In genomic region chr6:38550250-38551061, GRCm38 (mm10) we compare ENCODE assay signal across 8 mouse cellular contexts. TPM values are rescaled to one million over a fixed set of nuclear protein-coding genes. Genes with fewer than 3 reads are reported as not detected.
A peak's percentile ranks its signal among the peaks of the same experiment; 100 is the strongest.
DNase-seq lines count a peak whose midpoint lies in the region; ATAC-seq and TF ChIP-seq lines count a peak whose summit lies in the region.

No protein-coding gene starts in this region.

- H3K27me3 ChIP-seq in G1E (ENCODE audit: insufficient read depth, low read length): no peaks in the 10 kb centered on the region
- H3K27me3 ChIP-seq in intestine, postnatal 0 days (replicated peaks; ENCODE audit: control insufficient read depth, insufficient read depth, low read length): no peaks in the 10 kb centered on the region
- H3K27me3 ChIP-seq in lung, embryonic 16.5 days (ENCODE audit: control insufficient read depth, insufficient read depth, low read depth, low read length): no peaks in the 10 kb centered on the region

- peaks cover 16% of the 10 kb centered on the region for H3K36me3 ChIP-seq in G1E (replicated peaks)
- H3K36me3 ChIP-seq in intestine, postnatal 0 days (ENCODE audit: control insufficient read depth, insufficient read depth): 0 out of 2 replicates have a peak, but pooled peaks cover 6% of the 10 kb centered on the region
- no peaks in the 10 kb centered on the region for H3K36me3 ChIP-seq in lung, embryonic 16.5 days (ENCODE audit: control insufficient read depth, insufficient read depth, low read length)

- 4% methylated on average over 28 of the region's 28 CpGs for WGBS in intestine, postnatal 0 days
- 4% methylated on average over 28 of the region's 28 CpGs for WGBS in lung, embryonic 16.5 days

- H3K27ac ChIP-seq in intestine, postnatal 0 days (ENCODE audit: low read depth, low read length): peak overlapping the region; percentile 100
- peak overlapping the region; percentile 99 for H3K27ac ChIP-seq in lung, embryonic 16.5 days (ENCODE audit: low read length)

- H3K4me1 ChIP-seq in G1E (ENCODE audit: insufficient read depth, low read depth, low read length): peaks cover 30% of the 10 kb centered on the region
- no peaks in the 10 kb centered on the region; the same call in 1 of the 2 replicates for H3K4me1 ChIP-seq in intestine, postnatal 0 days (replicated peaks; ENCODE audit: control insufficient read depth, insufficient read depth, low read length)
- peaks cover 15% of the 10 kb centered on the region for H3K4me1 ChIP-seq in lung, embryonic 16.5 days (replicated peaks; ENCODE audit: control insufficient read depth, insufficient read depth, low read length)

- H3K9me3 ChIP-seq in G1E (replicated peaks): no peaks in the 10 kb centered on the region
- H3K9me3 ChIP-seq in intestine, postnatal 0 days (ENCODE audit: control insufficient read depth): no peaks in the 10 kb centered on the region
- H3K9me3 ChIP-seq in lung, embryonic 16.5 days (ENCODE audit: control insufficient read depth, low read length): no peaks in the 10 kb centered on the region

- peak; percentile 47 for ATAC-seq in frontal cortex, adult (ENCODE audit: low TSS enrichment)
- ATAC-seq in G1E (ENCODE audit: extremely low read depth, insufficient number of reproducible peaks, low FRiP score, poor library complexity, severe bottlenecking): peak; percentile 41
- ATAC-seq in common myeloid progenitor, adult 5-6 weeks (replicated peaks; ENCODE audit: low read depth, poor library complexity, severe bottlenecking): peak; percentile 54
- peak; percentile 48 for ATAC-seq in intestine, postnatal 0 days
- ATAC-seq in lung, embryonic 16.5 days (ENCODE audit: low read depth): peak; percentile 39

- H3K9ac ChIP-seq in intestine, postnatal 0 days (ENCODE audit: low read depth, low read length): peak overlapping the region; percentile 89
- H3K9ac ChIP-seq in lung, embryonic 16.5 days (ENCODE audit: low read length): peak overlapping the region; percentile 87

- H3K4me2 ChIP-seq in intestine, postnatal 0 days (replicated peaks; ENCODE audit: low read depth): peak overlapping the region; percentile 72
- H3K4me2 ChIP-seq in lung, embryonic 16.5 days (ENCODE audit: low read depth, low read length): peak overlapping the region; percentile 66

- peak overlapping the region; percentile 90 for H3K4me3 ChIP-seq in G1E (ENCODE audit: low read depth, low read length)
- peak overlapping the region; percentile 81 for H3K4me3 ChIP-seq in intestine, postnatal 0 days (ENCODE audit: low read depth, low read length)
- H3K4me3 ChIP-seq in lung, embryonic 16.5 days (ENCODE audit: low read length): peak overlapping the region; percentile 66

- no peak for TF ChIP-seq CTCF in G1E (IDR thresholded peaks at IDR 0.05; ENCODE audit: low read depth, low read length)
- TF ChIP-seq CTCF in intestine, postnatal 0 days (IDR thresholded peaks at IDR 0.05; ENCODE audit: low read depth): no peak

- DNase-seq in frontal cortex, postnatal 14 days (ENCODE audit: low spot score in 2 of 2): no peak
- peak; percentile 53 for DNase-seq in G1E (ENCODE audit: low spot score)
- peak; percentile 98 for DNase-seq in heart, adult 11 months
- DNase-seq in spleen, adult 12 weeks (ENCODE audit: low spot score): peak; percentile 82

RNA-seq across cellular contexts. Expression of gene Luc7l2, which starts 0.7 kb away (rescaled TPM):
- 374 and 400 TPM in 2 replicates for total RNA-seq in G1E (2014; fragmentation: Nextera tagmentation)
- total RNA-seq in G1E (2017): 162 and 211 TPM in 2 replicates
- 75.8 and 80.7 TPM in 2 replicates for polyA plus RNA-seq in G1E (2012)
- total RNA-seq in common myeloid progenitor, adult 5-6 weeks (2017): 284 and 303 TPM in 2 replicates
- polyA plus RNA-seq in intestine, postnatal 0 days (2015; fragmentation: Nextera tagmentation; extraction: Ambion mirVana): 26.4 and 46.6 TPM in 2 replicates
- 40.8 and 44.2 TPM in 2 replicates for polyA plus RNA-seq in lung, embryonic 16.5 days (2015; fragmentation: Nextera tagmentation; extraction: Ambion mirVana)

RNA-seq across cellular contexts. Expression of gene Fmc1, which starts 17.2 kb away (rescaled TPM):
- 6.4 and 16.7 TPM in 2 replicates for total RNA-seq in G1E (2014; fragmentation: Nextera tagmentation)
- total RNA-seq in G1E (2017): 39.5 and 55.9 TPM in 2 replicates
- 178 and 230 TPM in 2 replicates for polyA plus RNA-seq in G1E (2012)
- total RNA-seq in common myeloid progenitor, adult 5-6 weeks (2017): 11.7 and 47.1 TPM in 2 replicates
- polyA plus RNA-seq in intestine, postnatal 0 days (2015; fragmentation: Nextera tagmentation; extraction: Ambion mirVana): 129 TPM in 2 replicates
- 108 and 118 TPM in 2 replicates for polyA plus RNA-seq in lung, embryonic 16.5 days (2015; fragmentation: Nextera tagmentation; extraction: Ambion mirVana)

Comparison
In these comparisons a context has a peak if more than half of its experiments do, and no peak if none do; other contexts are left out.
1. DNase-seq: peak in G1E (single experiment), heart, adult 11 months (single experiment) and spleen, adult 12 weeks (single experiment); none in frontal cortex, postnatal 14 days (0 of 2).
2. Peak in every context shown above with its lines, with median percentiles within 50 percentile points of each other: ATAC-seq and H3K4me3 ChIP-seq.